Mouse (Mus musculus) spleen, postnatal 0 days (tissue): Measurements from ENCODE around the gene Fam166b. TPM values are rescaled to one million over a fixed set of nuclear protein-coding genes. Genes with fewer than 3 reads are reported as not detected.

Experiments used
- polyA plus RNA-seq: library from polyadenylated mRNA; unstranded; fragments of >200 nt; fragmentation: Nextera tagmentation; extraction: Ambion mirVana; gene quantifications from 2 replicates; pipeline ENCODE4 v1.2.1, GENCODE M21; 2015

Fam166b gene
- polyA plus RNA-seq: not detected in 2 replicates

GRCm38 (mm10) chr4:43428946-43429345 is at the start of gene Fam166b:
Fam166b (minus strand) TSS chr4:43429134.

DNA sequence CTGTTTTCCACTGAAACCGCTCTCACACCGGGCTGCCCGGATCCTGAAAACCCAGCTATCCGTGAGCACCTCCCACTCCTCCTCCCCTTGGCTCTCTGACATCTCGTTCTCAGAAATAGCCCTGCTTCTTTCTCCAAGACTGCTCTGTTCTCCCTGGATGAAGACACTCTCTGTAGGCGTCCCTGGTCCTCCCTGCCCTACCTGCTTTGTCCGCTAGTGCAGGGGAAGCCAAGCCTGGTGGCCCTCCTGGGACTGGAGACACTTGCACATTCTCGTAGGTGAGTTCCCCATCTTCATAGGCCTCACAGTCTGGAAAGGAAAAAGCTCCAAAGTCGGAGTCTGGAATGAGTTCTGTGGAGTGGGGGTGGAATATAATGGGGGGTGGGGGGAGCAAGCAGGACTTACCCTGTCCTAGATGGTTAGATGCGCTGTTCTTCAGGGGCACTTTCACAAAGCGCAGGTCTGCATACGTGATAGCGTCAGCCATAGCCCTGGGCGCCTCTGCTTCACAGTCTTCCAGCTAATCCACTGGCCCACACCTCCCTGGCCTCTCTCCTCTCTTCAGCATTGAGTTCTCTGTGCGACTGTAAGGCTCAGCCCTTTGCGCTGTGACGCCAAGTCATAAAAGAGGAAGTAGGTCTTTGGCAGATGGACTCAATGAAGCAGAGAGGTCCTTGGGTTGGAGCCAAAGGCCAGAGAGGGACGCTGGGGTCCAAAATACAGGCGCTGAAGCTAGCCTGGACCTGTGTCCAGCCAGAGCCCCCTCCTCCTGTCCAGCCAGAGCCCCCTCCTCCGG is 25.3 kb upstream of the Fam166b start, which contains the start of gene Cd72:
Gene Cd72, minus strand, starts transcription at position 588 of the 796 bp plus-strand sequence.

DNA sequence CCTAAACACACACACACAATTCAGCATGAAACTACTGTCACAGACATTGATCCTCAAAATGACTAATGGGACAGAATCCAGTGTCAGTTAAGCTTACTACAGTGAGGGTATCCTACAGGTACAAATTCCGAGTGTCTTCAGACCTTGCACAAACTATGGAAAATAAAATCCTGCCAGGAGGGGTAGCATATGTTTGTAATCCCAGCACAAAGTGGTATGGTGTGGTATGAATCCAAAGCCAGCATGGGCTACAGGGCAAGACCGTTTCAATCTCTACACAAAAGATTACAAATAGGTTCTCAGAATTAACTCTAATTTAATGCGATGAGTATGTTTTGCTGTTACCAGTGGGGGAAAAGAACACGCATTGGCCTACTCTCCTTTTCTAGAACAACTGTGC is 12.7 kb upstream of the Fam166b start, which contains the start of gene Tesk1:
Gene Tesk1, plus strand, starts transcription at position 301 of the 400 bp plus-strand sequence.

DNA sequence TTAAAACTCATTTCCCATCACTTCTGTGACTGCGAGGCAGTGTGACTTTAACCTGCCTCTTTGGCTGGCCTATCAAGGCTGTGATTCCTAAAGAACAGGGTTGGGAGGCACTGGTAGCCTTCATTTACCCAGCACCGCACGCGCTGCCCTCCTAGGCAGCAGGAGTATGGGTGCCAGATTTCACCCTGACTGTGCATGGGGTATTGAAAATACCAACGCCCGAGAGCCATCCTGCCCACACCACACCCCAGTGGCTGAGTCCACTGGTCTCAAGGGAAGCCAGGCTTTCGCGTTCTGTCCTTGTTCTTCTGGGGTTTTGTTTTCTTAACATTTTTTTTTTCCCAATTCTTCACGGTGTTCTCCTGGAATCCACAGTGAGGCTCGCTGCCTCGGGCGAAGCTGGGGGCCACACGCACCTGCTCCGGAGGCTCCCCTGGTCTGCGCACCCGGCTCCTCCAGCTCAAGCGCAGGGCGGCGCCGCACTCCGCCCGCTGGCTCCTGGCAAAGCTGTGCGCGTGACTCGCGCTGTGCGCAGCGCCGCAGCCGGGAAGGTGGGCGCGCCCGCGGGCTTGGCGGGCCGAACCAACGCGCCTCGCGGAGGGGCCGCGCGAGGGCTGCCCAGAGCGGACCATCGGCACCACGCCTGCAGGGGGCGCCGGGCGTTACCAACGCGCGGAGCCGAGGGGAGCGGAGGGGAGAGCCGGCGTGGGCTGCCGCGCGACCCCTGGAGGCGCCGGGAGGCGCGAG is 47.4 kb downstream of the Fam166b start, which contains the start of gene Rusc2:
Gene Rusc2, plus strand, starts transcription at position 572 of the 747 bp plus-strand sequence.

Other genes starting within 250 kb of the Fam166b start
- gene Atp8b5, start 162.0 kb downstream of the Fam166b start, polyA plus RNA-seq: 0.82 and 1.6 TPM in 2 replicates
- 3.6 and 3.9 TPM in 2 replicates for gene Rusc2, start 47.2 kb downstream of the Fam166b start, polyA plus RNA-seq
- 1.3 and 2.5 TPM in 2 replicates for gene Tesk1, start 12.8 kb upstream of the Fam166b start, polyA plus RNA-seq
- 8.4 and 12.7 TPM in 2 replicates for gene Cd72, start 25.5 kb upstream of the Fam166b start, polyA plus RNA-seq
- 0.59 and 1.4 TPM in 2 replicates for gene Sit1, start 54.6 kb upstream of the Fam166b start, polyA plus RNA-seq
- gene Ccdc107, start 63.8 kb upstream of the Fam166b start, polyA plus RNA-seq: 42.9 and 45.9 TPM in 2 replicates
- gene Arhgef39, start 70.6 kb upstream of the Fam166b start, polyA plus RNA-seq: 38.1 and 40.1 TPM in 2 replicates
- gene Car9, start 77.8 kb upstream of the Fam166b start, polyA plus RNA-seq: 3.2 and 3.7 TPM in 2 replicates
- 63.0 and 70.1 TPM in 2 replicates for gene Tpm2, start 94.6 kb upstream of the Fam166b start, polyA plus RNA-seq
- gene Creb3, start 133.2 kb upstream of the Fam166b start, polyA plus RNA-seq: 23.7 and 33.8 TPM in 2 replicates
- 62.7 and 73.4 TPM in 2 replicates for gene Tln1, start 133.6 kb upstream of the Fam166b start, polyA plus RNA-seq
- 16.0 and 17.6 TPM in 2 replicates for gene Rgp1, start 149.6 kb upstream of the Fam166b start, polyA plus RNA-seq
- gene Gba2, start 149.7 kb upstream of the Fam166b start, polyA plus RNA-seq: 16.9 and 18.2 TPM in 2 replicates
- gene Msmp, start 155.4 kb upstream of the Fam166b start, polyA plus RNA-seq: 0.54 and 0.72 TPM in 2 replicates
- gene Npr2, start 202.8 kb upstream of the Fam166b start, polyA plus RNA-seq: 3.3 and 4.7 TPM in 2 replicates
- 0.20 and 0.70 TPM in 2 replicates for gene Spag8, start 224.5 kb upstream of the Fam166b start, polyA plus RNA-seq
- 73.1 and 79.8 TPM in 2 replicates for gene Hint2, start 227.3 kb upstream of the Fam166b start, polyA plus RNA-seq
- gene Tmem8b, start 239.8 kb upstream of the Fam166b start, polyA plus RNA-seq: 1.1 and 1.5 TPM in 2 replicates
- gene Fam221b, start 240.0 kb upstream of the Fam166b start, polyA plus RNA-seq: 1.5 and 2.0 TPM in 2 replicates